Mouse (Mus musculus) testis, adult 2 months (tissue): ENCODE data around the gene Thsd4. TPM values are rescaled to one million over a fixed set of nuclear protein-coding genes. Genes with fewer than 3 reads are reported as not detected.
"Not testable (repeated sequence)": the region's sequence is repeated elsewhere in the genome, so short reads cannot be mapped to it uniquely, and the experiment has no call there.

ENCODE experiments used
- H3K27ac ChIP-seq: fragments of 200-500 bp; 2 replicates; pipeline ENCODE4 v1.5.1; 2012; ENCODE audit warnings: low read depth, low read length; ENCODE audit not compliant: control insufficient read depth, insufficient read depth
- H3K27me3 ChIP-seq: fragments of 200-500 bp; 2 replicates; pipeline ENCODE4 v1.6.1; 2012; ENCODE audit warnings: mild to moderate bottlenecking, low read length, moderate library complexity; ENCODE audit not compliant: control insufficient read depth, insufficient read depth
- H3K36me3 ChIP-seq: fragments of 200-500 bp; 2 replicates; pipeline ENCODE4 v1.6.1; 2012; ENCODE audit warnings: mild to moderate bottlenecking, low read length; ENCODE audit not compliant: control insufficient read depth, insufficient read depth
- H3K4me1 ChIP-seq: fragments of 200-500 bp; 2 replicates; pipeline ENCODE4 v1.6.1; 2012; ENCODE audit warnings: low read length; ENCODE audit not compliant: control insufficient read depth, insufficient read depth
- H3K4me3 ChIP-seq: fragments of 200-500 bp; 2 replicates; pipeline ENCODE4 v1.5.1; 2012; ENCODE audit warnings: low read depth, mild to moderate bottlenecking, low read length, moderate library complexity, mixed read lengths; ENCODE audit not compliant: control insufficient read depth
- CTCF ChIP-seq: fragments of 200-500 bp; IDR thresholded peaks from 2 replicates; pipeline ENCODE4 v1.5.1; 2012; ENCODE audit warnings: low read depth, mild to moderate bottlenecking, inconsistent platforms, low read length, moderate library complexity; ENCODE audit not compliant: control insufficient read depth, insufficient read depth, insufficient replicate concordance
- POLR2A ChIP-seq: fragments of 200-500 bp; IDR thresholded peaks from 2 replicates; pipeline ENCODE4 v1.6.1; 2012; ENCODE audit warnings: low read depth, mild to moderate bottlenecking, inconsistent platforms, low read length, moderate library complexity; ENCODE audit not compliant: control insufficient read depth
- polyA plus RNA-seq: library from polyadenylated mRNA; depleted of rRNA; stranded (reverse); fragments of >200 nt; gene quantifications from 2 replicates; pipeline ENCODE4 v1.2.3, GENCODE M21; 2012; rRNA removed

The Thsd4 gene
- polyA plus RNA-seq, 1 experiment: 1.4 TPM

- Histone ChIP-seq H3K4me1 (no peaks in the 10 kb centered on the region), H3K27ac (no peak overlapping the region)
- TF ChIP-seq POLR2A: no peak
- TF ChIP-seq CTCF: no peak
Measured at GRCm38 (mm10) chr9:59940913-59941884, 580.6 kb downstream of the Thsd4 start.

GRCm38 (mm10) chr9:59939691-59940090 lies 582.2 kb downstream of the Thsd4 start:
- no peaks in the 10 kb centered on the region for H3K4me1 ChIP-seq
- no peaks in the 10 kb centered on the region for H3K36me3 ChIP-seq
- H3K27me3 ChIP-seq: no peaks in the 10 kb centered on the region
- H3K27ac ChIP-seq: no peak overlapping the region
- no peak overlapping the region for H3K4me3 ChIP-seq
- no peak for TF ChIP-seq CTCF
- no peak for TF ChIP-seq POLR2A

More at GRCm38 (mm10) chr9:59940913-59941884, 580.6 kb downstream of the Thsd4 start:
- Histone ChIP-seq H3K36me3 (no peaks in the 10 kb centered on the region), H3K27me3 (no peaks in the 10 kb centered on the region), H3K4me3 (no peak overlapping the region)

- Histone ChIP-seq H3K4me3 (no peak overlapping the region), H3K4me1 (no peaks in the 10 kb centered on the region), H3K27ac (no peak overlapping the region), H3K27me3 (no peaks in the 10 kb centered on the region), H3K36me3 (no peaks in the 10 kb centered on the region)
- TF ChIP-seq CTCF: no peak
- no peak for TF ChIP-seq POLR2A
Measured at GRCm38 (mm10) chr9:59938529-59938928, 583.3 kb downstream of the Thsd4 start.

GRCm38 (mm10) chr9:59935866-59936265 lies 586.0 kb downstream of the Thsd4 start:
- not testable (repeated sequence) for H3K27ac ChIP-seq, H3K4me1 ChIP-seq, H3K4me3 ChIP-seq, H3K36me3 ChIP-seq, H3K27me3 ChIP-seq

- Histone ChIP-seq H3K27me3 (no peaks in the 10 kb centered on the region), H3K27ac (no peak overlapping the region), H3K4me3 (no peak overlapping the region), H3K4me1 (no peaks in the 10 kb centered on the region), H3K36me3 (no peaks in the 10 kb centered on the region)
- TF ChIP-seq CTCF: no peak
- TF ChIP-seq POLR2A: no peak
Measured at GRCm38 (mm10) chr9:59930248-59930647, 591.6 kb downstream of the Thsd4 start.

Other genes starting within 250 kb of the Thsd4 start
- 22.3 and 22.6 TPM in 2 replicates for gene Lrrc49, start 166.1 kb upstream of the Thsd4 start, polyA plus RNA-seq
- gene Larp6, start 190.9 kb upstream of the Thsd4 start, polyA plus RNA-seq: 4.8 and 6.1 TPM in 2 replicates